Mouse (Mus musculus) liver, postnatal 0 days (tissue): ENCODE measurements around the gene Psmb2.

Source experiments
- CTCF ChIP-seq: sonication (generic); IDR thresholded peaks from 2 replicates; pipeline ENCODE4 v1.5.1; 2016; ENCODE audit warnings: antibody characterized with exemption, low read depth
- EP300 ChIP-seq: IDR thresholded peaks from 2 replicates; pipeline ENCODE4 v1.6.1; 2016; ENCODE audit warnings: antibody characterized with exemption, low read depth, mild to moderate bottlenecking

- TF ChIP-seq EP300 (no peak), CTCF (no peak)
Observed at GRCm38 (mm10) chr4:126752608-126753141, 75.2 kb downstream of the Psmb2 start.
